8 mouse cellular contexts compared by ENCODE assay signal in genomic region chr6:86849692-86850445, GRCm38 (mm10). TPM values are rescaled to one million over a fixed set of nuclear protein-coding genes. Genes with fewer than 3 reads are reported as not detected.
DNase-seq lines count a peak whose midpoint lies in the region; ATAC-seq and TF ChIP-seq lines count a peak whose summit lies in the region.

No protein-coding gene starts in this region.

- ATAC-seq in monocyte, adult 5-6 weeks (replicated peaks; ENCODE audit: insufficient number of reproducible peaks, low FRiP score, low TSS enrichment, poor library complexity, severe bottlenecking) = no peak

- H3K27ac ChIP-seq in kidney, adult 2 months (ENCODE audit: insufficient read depth, low read depth, low read length) = peak overlapping the region; percentile 57

- H3K27me3 ChIP-seq in kidney, adult 2 months (replicated peaks; ENCODE audit: control insufficient read depth, insufficient read depth, low read length) = no peaks in the 10 kb centered on the region

- peak overlapping the region; percentile 68 for H3K4me3 ChIP-seq in kidney, adult 2 months (ENCODE audit: insufficient read depth, low read depth, low read length)

- H3K36me3 ChIP-seq in kidney, adult 2 months (ENCODE audit: control insufficient read depth, insufficient read depth, low read length) = no peaks in the 10 kb centered on the region

- TF ChIP-seq CTCF in brain, embryonic 14.5 days (IDR thresholded peaks at IDR 0.05; ENCODE audit: borderline replicate concordance, extremely low read depth, insufficient read depth, insufficient read length) = no peak
- TF ChIP-seq CTCF in kidney, adult 2 months (conservative IDR thresholded peaks at IDR 0.05; ENCODE audit: insufficient read depth, insufficient read length, low read depth, low read length) = no peak

- TF ChIP-seq POLR2A in brain, embryonic 14.5 days (IDR thresholded peaks at IDR 0.05; ENCODE audit: borderline replicate concordance, extremely low read depth, insufficient read depth, insufficient read length, poor library complexity, severe bottlenecking) = no peak
- TF ChIP-seq POLR2A in kidney, adult 2 months (IDR thresholded peaks at IDR 0.05; ENCODE audit: low read depth, low read length) = no peak

- peak; percentile 72 for DNase-seq in thymus, postnatal 14 days
- no peak for DNase-seq in thymus, postnatal 25 days
- DNase-seq in brain, embryonic 14.5 days (ENCODE audit: low read depth) = peak; percentile 70
- DNase-seq in frontal cortex, postnatal 14 days (ENCODE audit: low spot score in 2 of 2) = peak; percentile 45 to 56
- peak; percentile 46 for DNase-seq in kidney, adult 2 months
- DNase-seq in lung, adult 18-20 months = peak; percentile 30 to 57
- peak; percentile 35 for DNase-seq in retina, embryonic 14.5 days (ENCODE audit: low spot score)

- WGBS in kidney, adult 2 months = 0% methylated on average over 36 of the region's 36 CpGs

- peaks cover 23% of the 10 kb centered on the region for H3K4me1 ChIP-seq in kidney, adult 2 months (ENCODE audit: control insufficient read depth, insufficient read depth, low read length)

RNA-seq across cellular contexts. Expression of gene Aak1, which starts 0.6 kb away (rescaled TPM):
- 44.3 and 52.1 TPM in 2 replicates for polyA plus RNA-seq in brain, embryonic 14.5 days (2012; rRNA removed)
- polyA plus RNA-seq in kidney, adult 2 months (2012; rRNA removed) = 28.9 and 30.6 TPM in 2 replicates
- 9.6 to 28.7 TPM (median 14.5 TPM) in 3 replicates for total RNA-seq in monocyte, adult 5-6 weeks (2017)

RNA-seq across cellular contexts. Expression of gene Anxa4, which starts 56.5 kb away (rescaled TPM):
- 2.8 and 3.6 TPM in 2 replicates for polyA plus RNA-seq in brain, embryonic 14.5 days (2012; rRNA removed)
- polyA plus RNA-seq in kidney, adult 2 months (2012; rRNA removed) = 57.2 and 68.8 TPM in 2 replicates
- total RNA-seq in monocyte, adult 5-6 weeks (2017) = 28.8 to 34.7 TPM (median 33.1 TPM) in 3 replicates

Comparison
In these comparisons a context has a peak if more than half of its experiments do, and no peak if none do; other contexts are left out.
1. RNA of gene Anxa4, which starts 56.5 kb away (polyA plus RNA-seq): 57.2 to 68.8 TPM in kidney, adult 2 months; 2.8 to 3.6 TPM in brain, embryonic 14.5 days; every median in the first group is over 10 times any median in the second.